Mouse (Mus musculus) forebrain, embryonic 16.5 days (tissue): ENCODE measurements around the gene 4933402D24Rik. TPM values are rescaled to one million over a fixed set of nuclear protein-coding genes. Genes with fewer than 3 reads are reported as not detected.

ENCODE experiments used
- polyA plus RNA-seq: library from polyadenylated mRNA; unstranded; fragments of >200 nt; fragmentation: Nextera tagmentation; extraction: Ambion mirVana; gene quantifications from 2 replicates; pipeline ENCODE4 v1.2.1, GENCODE M21; 2015

The 4933402D24Rik gene
- polyA plus RNA-seq, 1 experiment from 2014 or later = 0.38 TPM

Other genes starting within 250 kb of the 4933402D24Rik start
- gene Gm39653, start 153.3 kb downstream of the 4933402D24Rik start, polyA plus RNA-seq = not detected in 2 replicates
- not detected in 2 replicates for gene Dytn, start 82.3 kb downstream of the 4933402D24Rik start, polyA plus RNA-seq
- 0.14 and 0.28 TPM in 2 replicates for gene Mdh1b, start 38.9 kb downstream of the 4933402D24Rik start, polyA plus RNA-seq
- 43.8 and 44.6 TPM in 2 replicates for gene Fastkd2, start 38.7 kb downstream of the 4933402D24Rik start, polyA plus RNA-seq